Comparison of ENCODE assay signal across 17 mouse cellular contexts in genomic region chr11:46032956-46033355, GRCm38 (mm10). TPM values are rescaled to one million over a fixed set of nuclear protein-coding genes. Genes with fewer than 3 reads are reported as not detected.
DNase-seq lines count a peak whose midpoint lies in the region.
"Had no signal": no experiment of that assay in that cellular context is flagged by ENCODE, and none has a peak within 500 bp of the region (broad histone marks: within the 10 kb centered on the region; RNA-seq: fewer than 3 reads in every experiment).

No protein-coding gene starts in this region.

- DNase-seq in adrenal gland, adult 2 months: peak; percentile 78
- no peak for DNase-seq in adrenal gland, postnatal 4 days (ENCODE audit: low spot score in 2 of 2)
- DNase-seq in urinary bladder, postnatal 4 days (ENCODE audit: low spot score in 2 of 2): peak; percentile 4 to 36
- no peak for DNase-seq in urinary bladder, postnatal 36 days (ENCODE audit: low spot score in 2 of 2)
- DNase-seq in adrenal gland, postnatal 36 days: peak; percentile 40 to 61
- DNase-seq in spleen, adult 12 weeks (ENCODE audit: low spot score): no peak
- no peak for DNase-seq in thymus, postnatal 4 days
- DNase-seq: cerebellum, adult 18-20 months; cerebellum, adult 9-11 months; cerebellum, postnatal 36 days; forebrain, postnatal 0 days; gastrocnemius, postnatal 14 days; heart, postnatal 36 days had no signal

RNA-seq across cellular contexts. Expression of gene Gm12166, which starts 19.2 kb away (rescaled TPM):
- 1 to 10 TPM in 1 of 2 experiments, under 1 TPM in 1; 0.92 to 3.5 TPM for total RNA-seq in adrenal gland, adult 2 months (2021)
- polyA plus RNA-seq in adrenal gland, adult 2 months (2012; rRNA removed): 7.5 and 14.5 TPM in 2 replicates
- total RNA-seq in adrenal gland, postnatal 4 days (2021): 1 to 10 TPM; 6.1 to 8.2 TPM
- 1 to 10 TPM; 1.4 to 1.7 TPM for total RNA-seq in adrenal gland, postnatal 36 days (2021)

RNA-seq across cellular contexts. Expression of gene Adam19, which starts 22.8 kb away (rescaled TPM):
- 1 to 10 TPM; 2.6 to 6.7 TPM for total RNA-seq in adrenal gland, adult 2 months (2021)
- polyA plus RNA-seq in adrenal gland, adult 2 months (2012; rRNA removed): 2.9 and 3.8 TPM in 2 replicates
- total RNA-seq in adrenal gland, postnatal 4 days (2021): 10 to 100 TPM; 22.4 to 25.8 TPM
- 1 to 10 TPM; 5.7 to 5.8 TPM for total RNA-seq in adrenal gland, postnatal 36 days (2021)

RNA-seq across cellular contexts. Expression of gene Sox30, which starts 52.8 kb away (rescaled TPM):
- under 1 TPM; 0.14 to 0.28 TPM for total RNA-seq in adrenal gland, adult 2 months (2021)
- polyA plus RNA-seq in adrenal gland, adult 2 months (2012; rRNA removed): 0.21 and 0.25 TPM in 2 replicates
- under 1 TPM; 0.34 to 0.67 TPM for total RNA-seq in adrenal gland, postnatal 4 days (2021)
- under 1 TPM in 1 of 2 experiments, not detected in 1; 0.36 TPM for total RNA-seq in adrenal gland, postnatal 36 days (2021)
- total RNA-seq: gastrocnemius, adult 18-20 months; MEL had no signal
- polyA plus RNA-seq: activated CD4-positive, CD25-positive, alpha-beta regulatory T cell, adult 4 months; Patski had no signal

Comparison
In these comparisons a context has a peak if more than half of its experiments do, and no peak if none do; other contexts are left out.
1. DNase-seq: peak in adrenal gland, adult 2 months (single experiment), urinary bladder, postnatal 4 days (2 of 2) and adrenal gland, postnatal 36 days (2 of 2); none in adrenal gland, postnatal 4 days (0 of 2), urinary bladder, postnatal 36 days (0 of 2), spleen, adult 12 weeks (single experiment) and thymus, postnatal 4 days (single experiment).